Mouse (Mus musculus): ENCODE results near the gene Fam43a. TPM values are rescaled to one million over a fixed set of nuclear protein-coding genes. Genes with fewer than 3 reads are reported as not detected.
A peak's percentile ranks its signal among the peaks of the same experiment; 100 is the strongest.

Gene Fam43a
- total and polyA plus RNA-seq, 2 experiments from 2014 or later: 17.1 to 40.6 TPM

DNA sequence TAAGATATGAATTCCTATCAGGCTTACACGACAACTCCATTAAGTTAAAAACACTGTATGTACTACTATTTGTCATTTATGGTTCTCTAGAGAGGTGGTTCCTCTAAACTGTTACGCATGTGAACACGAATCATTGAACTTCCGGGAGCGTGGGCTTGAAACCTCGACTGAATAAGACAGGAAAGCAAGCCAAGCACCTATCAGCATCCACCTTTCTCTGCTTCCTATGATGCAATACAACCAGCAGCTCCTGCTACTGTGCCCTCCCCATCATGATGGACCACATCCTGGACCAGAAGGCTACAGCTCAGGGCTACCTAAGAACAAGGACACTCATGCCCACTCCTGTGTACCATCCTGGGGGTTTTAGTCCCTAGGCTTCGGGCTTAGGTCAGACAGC, 24.1 kb downstream of the Fam43a start:
- 66% methylated on average over 7 of the region's 7 CpGs for WGBS
- H3K4me1 ChIP-seq (ENCODE audit: control insufficient read depth, insufficient read depth): no peaks in the 10 kb centered on the region
- H3K4me3 ChIP-seq (ENCODE audit: low read depth, low read length): no peak overlapping the region
- no peak overlapping the region for H3K27ac ChIP-seq (ENCODE audit: low read depth)
- no peak overlapping the region for H3K9ac ChIP-seq (replicated peaks; ENCODE audit: low read depth, low read length)
- ATAC-seq (ENCODE audit: insufficient read depth, low read depth) (no peak), DNase-seq (ENCODE audit: low spot score) (no peak)
- H3K27me3 ChIP-seq (ENCODE audit: control insufficient read depth, insufficient read depth, low read length): no peaks in the 10 kb centered on the region
- no peak overlapping the region for H3K4me2 ChIP-seq (ENCODE audit: low read depth, low read length)
- H3K36me3 ChIP-seq (replicated peaks; ENCODE audit: control insufficient read depth, insufficient read depth, low read length): no peaks in the 10 kb centered on the region
- H3K9me3 ChIP-seq (replicated peaks; ENCODE audit: control insufficient read depth, low read length): no peaks in the 10 kb centered on the region
- TF ChIP-seq CTCF (IDR thresholded peaks at IDR 0.05; ENCODE audit: low read depth): no peak
- TF ChIP-seq EP300 (IDR thresholded peaks at IDR 0.05; ENCODE audit: low read depth): no peak

DNA sequence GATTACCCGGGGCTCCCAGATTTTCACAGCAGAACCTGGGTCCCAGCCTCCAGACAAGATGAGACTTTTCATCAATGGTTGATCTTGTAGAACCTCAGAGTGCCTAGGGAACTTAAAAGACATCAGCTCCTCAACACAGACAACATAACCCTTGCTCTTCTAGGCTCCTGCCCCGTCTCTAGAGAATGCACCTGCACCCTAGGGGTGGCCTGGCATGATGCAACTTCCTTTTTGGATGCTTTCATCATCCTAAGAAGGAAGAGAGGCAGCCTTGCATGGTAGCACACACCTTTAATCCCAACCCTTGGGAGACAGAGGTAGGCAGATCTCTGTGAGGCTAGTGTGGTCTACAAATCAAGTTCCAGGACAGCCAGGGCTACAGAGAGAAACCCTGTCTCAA, 25.1 kb downstream of the Fam43a start:
- TF ChIP-seq EP300 (IDR thresholded peaks at IDR 0.05; ENCODE audit: low read depth) (no peak), CTCF (IDR thresholded peaks at IDR 0.05; ENCODE audit: low read depth) (no peak)
- no peak for ATAC-seq (ENCODE audit: insufficient read depth, low read depth)
- no peaks in the 10 kb centered on the region for H3K27me3 ChIP-seq (ENCODE audit: control insufficient read depth, insufficient read depth, low read length)
- no peak overlapping the region for H3K9ac ChIP-seq (replicated peaks; ENCODE audit: low read depth, low read length)
- DNase-seq (ENCODE audit: low spot score): no peak
- 57% methylated on average over 2 of the region's 2 CpGs for WGBS
- no peaks in the 10 kb centered on the region for H3K36me3 ChIP-seq (replicated peaks; ENCODE audit: control insufficient read depth, insufficient read depth, low read length)
- no peak overlapping the region for H3K27ac ChIP-seq (ENCODE audit: low read depth)
- H3K4me1 ChIP-seq (ENCODE audit: control insufficient read depth, insufficient read depth): no peaks in the 10 kb centered on the region
- H3K4me3 ChIP-seq (ENCODE audit: low read depth, low read length): no peak overlapping the region
- H3K4me2 ChIP-seq (ENCODE audit: low read depth, low read length): no peak overlapping the region
- no peaks in the 10 kb centered on the region for H3K9me3 ChIP-seq (replicated peaks; ENCODE audit: control insufficient read depth, low read length)

DNA sequence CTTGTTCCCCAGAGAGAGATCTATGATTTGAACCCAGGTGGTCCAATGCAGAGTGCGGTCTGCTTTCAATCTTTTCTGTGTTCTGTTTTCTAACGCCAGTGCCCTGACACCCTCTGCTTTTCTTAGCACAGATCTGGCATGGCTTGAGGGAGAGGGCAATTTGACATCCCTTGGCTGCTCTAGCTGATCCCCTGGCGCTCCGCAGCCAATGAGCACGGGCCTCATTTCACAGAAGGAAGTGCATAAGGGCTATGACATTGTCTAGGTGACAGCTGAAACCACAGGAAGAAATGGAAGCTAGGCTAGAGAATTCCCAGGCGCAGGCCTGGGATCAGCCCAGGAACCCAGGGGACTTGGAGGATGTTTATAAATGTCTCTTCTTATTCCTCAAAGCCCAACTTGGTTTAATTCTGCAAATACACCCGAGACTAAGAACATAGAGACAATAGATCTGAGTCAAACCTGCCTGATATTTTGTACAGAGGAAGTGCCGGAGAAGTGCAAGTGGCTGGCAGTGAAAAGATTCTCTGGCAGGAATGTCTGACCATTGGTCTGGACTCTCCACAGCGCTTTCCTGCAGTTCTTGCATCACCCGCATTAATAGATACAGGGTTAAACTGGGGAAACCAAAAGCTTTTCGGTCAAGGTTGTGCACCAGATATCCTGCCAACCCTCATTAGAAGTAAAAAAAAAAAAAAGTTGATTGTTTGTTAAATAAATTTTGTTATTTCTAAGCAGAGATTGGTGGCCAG, 28.2 kb downstream of the Fam43a start:
- Histone ChIP-seq H3K4me1 (ENCODE audit: control insufficient read depth, insufficient read depth) (no peaks in the 10 kb centered on the region), H3K36me3 (replicated peaks; ENCODE audit: control insufficient read depth, insufficient read depth, low read length) (no peaks in the 10 kb centered on the region), H3K27me3 (ENCODE audit: control insufficient read depth, insufficient read depth, low read length) (no peaks in the 10 kb centered on the region), H3K9ac (replicated peaks; ENCODE audit: low read depth, low read length) (no peak overlapping the region), H3K9me3 (replicated peaks; ENCODE audit: control insufficient read depth, low read length) (no peaks in the 10 kb centered on the region), H3K4me2 (ENCODE audit: low read depth, low read length) (no peak overlapping the region), H3K27ac (ENCODE audit: low read depth) (peak overlapping the region; percentile 56), H3K4me3 (ENCODE audit: low read depth, low read length) (no peak overlapping the region)
- DNase-seq (ENCODE audit: low spot score): peak; percentile 33
- 44% methylated on average over 11 of the region's 11 CpGs for WGBS
- no peak for TF ChIP-seq EP300 (IDR thresholded peaks at IDR 0.05; ENCODE audit: low read depth)
- no peak for TF ChIP-seq CTCF (IDR thresholded peaks at IDR 0.05; ENCODE audit: low read depth)
- peak; percentile 76 for ATAC-seq (ENCODE audit: insufficient read depth, low read depth)

DNA sequence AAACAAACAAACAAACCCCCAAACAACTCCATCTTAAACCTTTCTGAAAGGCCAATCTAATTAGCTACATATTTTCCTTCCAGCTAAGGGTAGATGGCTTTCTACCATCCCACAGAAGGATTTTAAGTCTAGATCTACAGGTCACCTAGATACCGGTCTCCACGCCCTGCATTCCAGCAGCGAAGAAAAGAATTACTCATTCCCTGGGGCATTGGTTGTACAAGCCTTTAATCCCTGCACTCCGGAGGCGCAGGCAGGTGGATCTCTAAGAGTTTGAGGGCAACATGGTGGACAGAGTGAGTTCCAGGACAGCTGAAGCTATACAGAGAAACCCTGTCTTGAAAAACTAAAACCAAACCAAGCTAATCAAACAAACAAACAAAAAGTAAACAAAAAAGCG, 28.9 kb downstream of the Fam43a start:
- Histone ChIP-seq H3K27ac (ENCODE audit: low read depth) (no peak overlapping the region), H3K9me3 (replicated peaks; ENCODE audit: control insufficient read depth, low read length) (no peaks in the 10 kb centered on the region), H3K4me2 (ENCODE audit: low read depth, low read length) (no peak overlapping the region), H3K36me3 (replicated peaks; ENCODE audit: control insufficient read depth, insufficient read depth, low read length) (no peaks in the 10 kb centered on the region), H3K9ac (replicated peaks; ENCODE audit: low read depth, low read length) (no peak overlapping the region), H3K4me1 (ENCODE audit: control insufficient read depth, insufficient read depth) (no peaks in the 10 kb centered on the region), H3K27me3 (ENCODE audit: control insufficient read depth, insufficient read depth, low read length) (no peaks in the 10 kb centered on the region), H3K4me3 (ENCODE audit: low read depth, low read length) (no peak overlapping the region)
- ATAC-seq (ENCODE audit: insufficient read depth, low read depth) (no peak), DNase-seq (ENCODE audit: low spot score) (no peak)
- TF ChIP-seq CTCF (IDR thresholded peaks at IDR 0.05; ENCODE audit: low read depth) (no peak), EP300 (IDR thresholded peaks at IDR 0.05; ENCODE audit: low read depth) (no peak)
- 69% methylated on average over 6 of the region's 6 CpGs for WGBS

DNA sequence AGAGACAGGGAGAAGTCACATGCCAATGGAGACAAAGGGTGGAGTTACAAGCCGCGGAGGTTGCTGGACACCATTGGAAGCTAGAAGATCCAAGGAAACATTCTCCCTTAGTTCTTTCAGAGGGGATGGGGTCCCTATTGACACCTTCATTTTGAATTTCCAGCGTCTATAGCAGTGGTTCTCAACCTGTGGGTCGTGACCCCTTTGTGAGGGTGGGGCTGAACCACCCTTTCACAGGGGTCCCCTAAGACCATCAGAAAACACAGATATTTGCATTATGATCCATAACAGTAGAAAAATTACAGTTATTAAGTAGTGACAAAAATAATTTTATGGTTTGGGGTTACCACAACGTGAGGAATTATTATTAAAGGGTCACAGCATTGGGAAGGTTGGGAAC, 30.0 kb downstream of the Fam43a start:
- no peak overlapping the region for H3K4me3 ChIP-seq (ENCODE audit: low read depth, low read length)
- no peak overlapping the region for H3K4me2 ChIP-seq (ENCODE audit: low read depth, low read length)
- TF ChIP-seq CTCF (IDR thresholded peaks at IDR 0.05; ENCODE audit: low read depth): no peak
- TF ChIP-seq EP300 (IDR thresholded peaks at IDR 0.05; ENCODE audit: low read depth): no peak
- DNase-seq (ENCODE audit: low spot score) (no peak), ATAC-seq (ENCODE audit: insufficient read depth, low read depth) (no peak)
- no peaks in the 10 kb centered on the region for H3K9me3 ChIP-seq (replicated peaks; ENCODE audit: control insufficient read depth, low read length)
- H3K27me3 ChIP-seq (ENCODE audit: control insufficient read depth, insufficient read depth, low read length): no peaks in the 10 kb centered on the region
- H3K4me1 ChIP-seq (ENCODE audit: control insufficient read depth, insufficient read depth): no peaks in the 10 kb centered on the region
- no peak overlapping the region for H3K27ac ChIP-seq (ENCODE audit: low read depth)
- 83% methylated on average over 5 of the region's 5 CpGs for WGBS
- no peak overlapping the region for H3K9ac ChIP-seq (replicated peaks; ENCODE audit: low read depth, low read length)
- H3K36me3 ChIP-seq (replicated peaks; ENCODE audit: control insufficient read depth, insufficient read depth, low read length): no peaks in the 10 kb centered on the region
